Mouse (Mus musculus) forebrain, embryonic 15.5 days (tissue): Measurements from ENCODE around the gene Cst3. TPM values are rescaled to one million over a fixed set of nuclear protein-coding genes. Genes with fewer than 3 reads are reported as not detected.

Experiments used
- ATAC-seq: fragments of 200-750 bp; cut with Nextera tagmentation; replicated peaks from 2 replicates; pipeline ENCODE4 v1.8.0; 2017; ENCODE audit warnings: mild to moderate bottlenecking, moderate TSS enrichment, moderate library complexity
- H3K27ac ChIP-seq: fragments of 300-500 bp; sonication (generic); replicated peaks from 2 replicates; pipeline ENCODE4 v1.5.1; 2015; ENCODE audit warnings: mild to moderate bottlenecking, inconsistent platforms
- H3K27me3 ChIP-seq: fragments of 300-500 bp; sonication (generic); 2 replicates; pipeline ENCODE4 v1.6.1; 2015; ENCODE audit warnings: inconsistent platforms
- H3K36me3 ChIP-seq: fragments of 300-500 bp; sonication (generic); 2 replicates; pipeline ENCODE4 v1.6.1; 2015; ENCODE audit warnings: mild to moderate bottlenecking, inconsistent platforms
- H3K4me1 ChIP-seq: fragments of 300-500 bp; sonication (generic); 2 replicates; pipeline ENCODE4 v1.6.1; 2015; ENCODE audit warnings: inconsistent platforms
- H3K4me2 ChIP-seq: fragments of 300-500 bp; sonication (generic); replicated peaks from 2 replicates; pipeline ENCODE4 v1.6.1; 2015; ENCODE audit warnings: mild to moderate bottlenecking, inconsistent platforms
- H3K4me3 ChIP-seq: fragments of 300-500 bp; sonication (generic); 2 replicates; pipeline ENCODE4 v1.5.1; 2015; ENCODE audit warnings: mild to moderate bottlenecking, inconsistent platforms
- H3K9ac ChIP-seq: fragments of 300-500 bp; sonication (generic); replicated peaks from 2 replicates; pipeline ENCODE4 v1.6.1; 2015; ENCODE audit warnings: mild to moderate bottlenecking, inconsistent platforms
- H3K9me3 ChIP-seq: fragments of 300-500 bp; sonication (generic); 2 replicates; pipeline ENCODE4 v1.6.1; 2016; ENCODE audit warnings: inconsistent platforms
- WGBS: fragments of 180-500 bp; shearing (Covaris S2); methylation state at CpG from one replicate; pipeline ENCODE4 v1.1.7; 2015; ENCODE audit warnings: mixed read lengths; 5-methylcytosine and 5-hydroxymethylcytosine counted together
- polyA plus RNA-seq: library from polyadenylated mRNA; unstranded; fragments of >200 nt; fragmentation: Nextera tagmentation; extraction: Ambion mirVana; gene quantifications from 2 replicates; pipeline ENCODE4 v1.2.1, GENCODE M21; 2015

Cst3 gene
- polyA plus RNA-seq, 1 experiment from 2014 or later, result 495 TPM

DNA sequence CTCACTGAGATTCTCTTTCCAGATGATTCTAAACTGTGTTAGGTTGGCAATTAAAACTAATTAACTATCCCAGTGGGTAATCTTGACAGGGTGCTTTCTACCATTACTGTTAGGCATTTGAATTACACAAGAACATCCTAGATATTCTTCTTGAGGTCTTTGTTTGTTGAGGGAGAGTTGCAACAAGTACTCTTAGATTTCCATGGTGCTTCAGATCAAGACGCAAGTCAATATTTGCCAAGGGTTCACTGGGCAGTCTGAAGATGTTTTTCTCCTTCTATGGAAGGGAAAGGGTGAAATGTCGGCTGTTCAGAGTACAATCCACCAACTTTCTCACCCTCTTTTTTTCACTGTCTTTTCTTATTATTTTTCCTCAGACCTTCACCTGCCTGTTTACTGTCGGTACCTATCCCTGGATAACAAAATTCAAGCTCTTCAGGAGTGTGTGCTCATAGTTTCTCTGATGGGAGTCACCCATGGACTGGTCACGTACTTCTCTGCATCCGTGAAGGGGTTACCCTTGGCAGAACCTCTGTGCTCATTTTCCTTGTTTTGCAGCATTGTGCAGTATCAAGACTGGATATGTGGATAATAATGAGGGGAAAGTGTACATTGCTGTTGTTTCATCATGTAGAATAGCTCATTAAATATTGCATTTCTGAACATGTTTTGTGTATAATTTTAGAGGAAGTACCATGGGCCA, 37.3 kb downstream of the Cst3 start:
- Histone ChIP-seq H3K27ac (no peak overlapping the region), H3K4me3 (no peak overlapping the region), H3K9ac (no peak overlapping the region), H3K4me1 (no peaks in the 10 kb centered on the region), H3K9me3 (no peaks in the 10 kb centered on the region), H3K36me3 (no peaks in the 10 kb centered on the region), H3K4me2 (no peak overlapping the region), H3K27me3 (no peaks in the 10 kb centered on the region)
- no peak for ATAC-seq
- 91% methylated on average over 5 of the region's 5 CpGs for WGBS

DNA sequence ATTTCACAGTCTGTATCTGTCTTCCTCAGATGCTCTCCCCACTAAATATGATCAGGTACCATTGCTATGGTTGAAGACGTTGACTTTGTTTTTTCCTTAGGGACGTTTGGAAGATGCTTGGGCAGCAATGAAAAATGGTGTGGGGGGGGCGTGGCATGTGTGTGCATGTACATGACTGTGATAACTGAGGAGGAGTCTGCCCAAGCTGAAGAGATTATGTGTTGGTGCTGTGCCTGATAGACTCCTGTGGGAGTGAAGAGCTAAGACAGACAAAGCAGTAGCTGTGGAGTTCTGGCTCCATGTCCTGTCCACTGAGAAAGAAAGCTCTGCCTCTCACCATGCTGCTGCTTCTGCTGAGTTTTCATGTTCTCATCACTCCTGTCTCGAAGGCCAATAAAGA, 40.6 kb downstream of the Cst3 start, which contains the start of gene Cst9:
Gene Cst9 (plus strand): TSS at position 236 of the 400 bp plus-strand sequence.
- ATAC-seq, result no peak
- 70% methylated on average over 4 of the region's 4 CpGs for WGBS

DNA sequence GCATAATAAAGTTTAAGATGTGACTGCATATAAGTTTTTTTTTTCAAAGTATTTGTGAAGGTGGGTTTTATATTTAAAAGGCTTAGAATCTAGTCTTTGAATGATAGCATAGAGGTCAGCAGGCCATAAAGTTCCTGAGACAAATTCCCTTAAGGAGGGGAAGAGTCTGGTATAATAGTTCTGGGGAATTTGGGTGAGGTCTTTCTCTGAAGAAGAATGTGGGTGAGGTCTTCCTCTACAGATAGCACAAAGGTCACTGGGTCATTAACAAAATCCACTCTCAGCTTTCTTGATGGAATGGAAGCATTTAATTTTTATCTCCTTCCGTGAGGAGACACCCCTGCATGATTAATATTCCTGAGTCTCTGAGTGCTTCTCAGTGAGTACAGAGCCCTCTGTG, 49.5 kb downstream of the Cst3 start:
- no peak for ATAC-seq
- Histone ChIP-seq H3K4me1 (no peaks in the 10 kb centered on the region), H3K9me3 (no peaks in the 10 kb centered on the region), H3K4me2 (no peak overlapping the region), H3K27ac (no peak overlapping the region), H3K27me3 (no peaks in the 10 kb centered on the region), H3K36me3 (no peaks in the 10 kb centered on the region), H3K4me3 (no peak overlapping the region), H3K9ac (no peak overlapping the region)
- WGBS, result 81% methylated on average over 1 of the region's 1 CpGs

More for the DNA sequence above, 40.6 kb downstream of the Cst3 start, which contains the start of gene Cst9:
- H3K9me3 ChIP-seq, result no peaks in the 10 kb centered on the region
- no peaks in the 10 kb centered on the region for H3K36me3 ChIP-seq
- H3K4me3 ChIP-seq, result no peak within 1 kb of the TSS
- H3K27ac ChIP-seq, result no peak within 1 kb of the TSS
- H3K27me3 ChIP-seq, result no peaks in the 10 kb centered on the region
- no peak within 1 kb of the TSS for H3K9ac ChIP-seq
- no peak within 1 kb of the TSS for H3K4me2 ChIP-seq
- H3K4me1 ChIP-seq, result no peaks in the 10 kb centered on the region

Other genes starting within 250 kb of the Cst3 start
- gene Nxt1, start 203.1 kb downstream of the Cst3 start, polyA plus RNA-seq, result 62.4 and 72.9 TPM in 2 replicates
- gene Gzf1, start 194.7 kb downstream of the Cst3 start, polyA plus RNA-seq, result 20.7 and 21.2 TPM in 2 replicates
- gene Napb, start 143.2 kb downstream of the Cst3 start, polyA plus RNA-seq, result 37.3 and 38.0 TPM in 2 replicates
- not detected in 2 replicates for gene Cstl1, start 125.3 kb downstream of the Cst3 start, polyA plus RNA-seq
- not detected in 2 replicates for gene Cst11, start 104.2 kb downstream of the Cst3 start, polyA plus RNA-seq
- gene 8030411F24Rik, start 93.7 kb downstream of the Cst3 start, polyA plus RNA-seq, result not detected in 2 replicates
- gene Cst12, start 86.3 kb downstream of the Cst3 start, polyA plus RNA-seq, result not detected in 2 replicates
- gene Cst8, start 76.9 kb downstream of the Cst3 start, polyA plus RNA-seq, result not detected in 2 replicates
- not detected in 2 replicates for gene Cst13, start 55.6 kb downstream of the Cst3 start, polyA plus RNA-seq
- gene Cst9, start 40.5 kb downstream of the Cst3 start, polyA plus RNA-seq, result not detected in 2 replicates
- gene 9230104L09Rik, start 10.7 kb downstream of the Cst3 start, polyA plus RNA-seq, result not detected in 2 replicates
- gene Gm1330, start 127.6 kb upstream of the Cst3 start, polyA plus RNA-seq, result not detected in 2 replicates
- gene Gm10750, start 141.5 kb upstream of the Cst3 start, polyA plus RNA-seq, result not detected in 2 replicates